Mouse (Mus musculus) inflammation-experienced regulatory T-cells, adult 16 weeks (primary cell): ENCODE results near the gene Gm11983. TPM values are rescaled to one million over a fixed set of nuclear protein-coding genes. Genes with fewer than 3 reads are reported as not detected.

Source experiments
- polyA plus RNA-seq: library from polyadenylated mRNA; unstranded; fragments of 100-300 nt; shearing (Covaris generic); gene quantifications from one replicate; pipeline ENCODE4 v1.2.1, GENCODE M21; 2017

Gene Gm11983
- not detected for polyA plus RNA-seq

GRCm38 (mm10) chr11:6837554-6837953 lies at the start of gene Gm11983:
TSS of gene Gm11983 (minus strand) at chr11:6837654.

Other genes with a start within 250 kb of the Gm11983 start
- gene Nacad, start 231.6 kb downstream of the Gm11983 start, polyA plus RNA-seq = 1.6 TPM
- 13.4 TPM for gene Tbrg4, start 211.6 kb downstream of the Gm11983 start, polyA plus RNA-seq
- not detected for gene Wap, start 199.0 kb downstream of the Gm11983 start, polyA plus RNA-seq
- 7.6 TPM for gene Ramp3, start 179.1 kb downstream of the Gm11983 start, polyA plus RNA-seq
- 0.28 TPM for gene Adcy1, start 225.8 kb upstream of the Gm11983 start, polyA plus RNA-seq